Mouse (Mus musculus): ENCODE results near the gene Nfx1. TPM values are rescaled to one million over a fixed set of nuclear protein-coding genes. Genes with fewer than 3 reads are reported as not detected.
"Not testable (repeated sequence)": the region's sequence is repeated elsewhere in the genome, so short reads cannot be mapped to it uniquely, and the experiment has no call there.

Gene Nfx1
- polyA plus RNA-seq (2015; fragmentation: Nextera tagmentation; extraction: Ambion mirVana) = 55.6 and 57.6 TPM in 2 replicates

DNA sequence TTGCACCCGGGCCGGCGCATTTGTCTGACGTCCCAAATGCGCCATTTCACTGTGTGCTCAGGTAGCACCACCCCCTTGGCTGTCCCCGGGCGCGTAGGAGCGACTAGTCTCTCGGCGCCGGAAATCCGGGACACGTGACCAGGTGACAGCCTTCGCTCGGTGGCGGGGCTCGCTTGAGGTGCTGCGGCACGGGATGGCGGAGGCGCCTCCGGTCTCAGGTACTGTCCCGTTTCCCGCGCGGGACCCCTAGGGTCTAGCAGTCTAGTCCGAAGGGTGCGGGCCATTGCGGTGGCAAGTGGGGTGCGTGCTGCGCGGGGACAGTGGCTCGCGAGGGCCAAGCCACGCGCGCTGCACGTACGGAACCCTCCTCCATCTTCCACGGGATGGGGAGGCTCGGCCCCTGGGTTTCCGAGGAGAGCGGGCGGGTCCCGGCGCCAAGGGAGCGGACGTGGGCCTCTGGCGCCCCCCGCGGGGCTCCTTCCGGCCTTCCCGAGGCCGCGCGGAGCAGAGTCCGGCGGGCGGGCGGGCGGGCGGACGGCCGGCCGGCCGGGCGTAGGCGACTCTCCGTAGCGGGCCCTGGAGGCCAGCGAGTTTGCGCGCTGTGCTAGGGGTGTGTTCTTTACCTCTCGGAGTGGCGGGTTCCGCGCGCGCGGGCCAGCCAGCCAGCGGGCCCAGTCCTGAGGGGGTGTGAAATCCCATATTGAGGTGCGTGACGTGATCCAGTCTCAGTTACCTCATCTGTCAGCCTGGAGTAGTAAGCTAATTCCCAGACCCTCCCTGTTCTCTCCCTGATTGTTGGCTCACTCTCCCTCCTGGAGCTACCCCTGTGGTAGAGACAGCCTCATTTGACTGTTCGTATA, at the start of gene Nfx1:
Gene Nfx1 (plus strand): TSS at position 65 of the 860 bp plus-strand sequence.
- Histone ChIP-seq H3K4me3 (ENCODE audit: low read length) (peak within 1 kb of the TSS; percentile 93), H3K9me3 (replicated peaks; ENCODE audit: control insufficient read depth, low read length) (no peaks in the 10 kb centered on the region), H3K4me1 (ENCODE audit: control insufficient read depth, insufficient read depth, low read length) (peaks cover 20% of the 10 kb centered on the region), H3K9ac (ENCODE audit: low read length) (peak within 1 kb of the TSS; percentile 93), H3K4me2 (ENCODE audit: low read depth, low read length) (peak within 1 kb of the TSS; percentile 75), H3K27me3 (ENCODE audit: control insufficient read depth, insufficient read depth, low read length) (no peaks in the 10 kb centered on the region), H3K36me3 (ENCODE audit: control insufficient read depth, insufficient read depth) (peaks cover 9% of the 10 kb centered on the region), H3K27ac (ENCODE audit: low read length) (peak within 1 kb of the TSS; percentile 95)
- ATAC-seq (replicated peaks; ENCODE audit: extremely low read depth, insufficient read depth, low FRiP score) = peak; percentile 96
- under 1% methylated on average over 85 of the region's 85 CpGs for WGBS

DNA sequence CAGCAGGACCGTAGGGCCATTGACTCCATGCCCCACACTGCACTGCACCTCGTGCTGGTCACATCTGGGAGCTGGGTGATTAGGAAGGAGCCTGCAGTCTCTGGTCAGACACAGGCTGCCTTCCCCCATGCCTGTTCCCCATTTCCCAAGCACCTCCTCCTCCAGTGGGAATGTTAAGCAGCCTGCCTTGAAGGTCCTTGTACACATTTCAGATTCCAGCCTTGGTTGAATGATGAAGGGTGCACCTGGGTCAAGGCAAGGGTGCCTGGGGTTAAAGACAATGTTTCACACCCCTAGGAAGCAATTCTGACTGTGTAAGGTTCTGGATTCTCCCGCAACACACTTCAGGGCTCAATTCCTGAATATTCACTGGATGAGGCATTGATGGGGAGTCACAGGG, 49.4 kb upstream of the Nfx1 start:
- WGBS = 70% methylated on average over 3 of the region's 3 CpGs
- ATAC-seq (replicated peaks; ENCODE audit: extremely low read depth, insufficient read depth, low FRiP score) = no peak
- H3K4me2 ChIP-seq (ENCODE audit: low read depth, low read length) = no peak overlapping the region
- peaks cover 10% of the 10 kb centered on the region for H3K4me1 ChIP-seq (ENCODE audit: control insufficient read depth, insufficient read depth, low read length)
- no peak overlapping the region for H3K4me3 ChIP-seq (ENCODE audit: low read length)
- no peaks in the 10 kb centered on the region for H3K9me3 ChIP-seq (replicated peaks; ENCODE audit: control insufficient read depth, low read length)
- no peaks in the 10 kb centered on the region for H3K27me3 ChIP-seq (ENCODE audit: control insufficient read depth, insufficient read depth, low read length)
- no peaks in the 10 kb centered on the region for H3K36me3 ChIP-seq (ENCODE audit: control insufficient read depth, insufficient read depth)
- H3K27ac ChIP-seq (ENCODE audit: low read length) = no peak overlapping the region
- H3K9ac ChIP-seq (ENCODE audit: low read length) = no peak overlapping the region

DNA sequence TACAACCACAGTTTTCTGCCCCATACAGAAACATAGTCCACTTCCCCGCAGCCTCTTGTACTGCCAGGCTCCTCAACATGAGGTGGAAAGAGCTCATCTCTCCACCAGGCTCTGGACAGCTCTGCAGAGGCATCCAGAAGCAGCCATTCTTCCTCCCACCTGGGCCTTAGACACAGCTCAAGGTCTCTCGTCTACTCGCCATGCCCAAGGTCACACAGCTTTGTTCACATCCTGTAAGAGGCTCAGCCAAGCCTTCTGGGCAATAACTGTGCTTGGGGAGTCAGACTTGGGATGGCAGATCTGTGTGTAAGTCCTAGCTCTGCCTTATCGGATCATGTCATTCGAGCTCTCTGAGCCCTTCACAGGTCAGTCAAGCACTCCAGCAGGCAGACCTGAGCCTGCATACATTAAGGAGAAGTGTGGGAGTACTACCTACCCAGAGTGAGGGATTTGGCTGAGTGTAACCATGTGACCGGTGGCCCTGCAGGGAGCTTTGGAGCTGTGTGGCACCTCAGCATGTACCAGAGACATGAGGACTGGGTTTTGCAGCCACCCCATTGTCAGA, 47.5 kb upstream of the Nfx1 start:
- 65% methylated on average over 6 of the region's 6 CpGs for WGBS

DNA sequence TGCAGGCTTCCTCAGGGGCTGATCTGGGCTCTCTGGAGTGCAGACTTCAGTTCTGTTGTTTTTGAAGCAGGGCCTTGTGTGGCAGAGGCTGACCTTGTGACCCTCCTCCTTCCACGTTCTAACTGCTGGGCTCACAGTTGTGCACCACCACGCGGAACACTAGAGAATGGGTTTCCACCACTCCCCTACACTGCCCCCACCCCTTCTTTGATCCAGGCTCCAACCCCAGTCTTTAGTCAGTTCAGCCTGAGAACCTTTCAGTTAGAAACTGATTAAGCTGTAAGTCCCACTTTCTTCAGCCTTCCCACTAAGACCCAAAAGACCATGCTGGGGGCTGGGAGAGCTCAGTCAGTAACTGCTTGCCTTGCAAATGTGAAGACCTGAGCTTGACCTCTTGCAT, 45.1 kb upstream of the Nfx1 start:
- no peak for ATAC-seq (replicated peaks; ENCODE audit: extremely low read depth, insufficient read depth, low FRiP score)
- Histone ChIP-seq H3K27ac (ENCODE audit: low read length) (no peak overlapping the region), H3K9me3 (replicated peaks; ENCODE audit: control insufficient read depth, low read length) (no peaks in the 10 kb centered on the region), H3K36me3 (ENCODE audit: control insufficient read depth, insufficient read depth) (no peaks in the 10 kb centered on the region), H3K4me3 (ENCODE audit: low read length) (no peak overlapping the region), H3K4me2 (ENCODE audit: low read depth, low read length) (no peak overlapping the region), H3K4me1 (ENCODE audit: control insufficient read depth, insufficient read depth, low read length) (no peaks in the 10 kb centered on the region), H3K9ac (ENCODE audit: low read length) (no peak overlapping the region), H3K27me3 (ENCODE audit: control insufficient read depth, insufficient read depth, low read length) (no peaks in the 10 kb centered on the region)
- 58% methylated on average over 3 of the region's 3 CpGs for WGBS

More for the DNA sequence above, 47.5 kb upstream of the Nfx1 start:
- Histone ChIP-seq H3K4me2 (ENCODE audit: low read depth, low read length) (no peak overlapping the region), H3K9me3 (replicated peaks; ENCODE audit: control insufficient read depth, low read length) (no peaks in the 10 kb centered on the region), H3K27me3 (ENCODE audit: control insufficient read depth, insufficient read depth, low read length) (no peaks in the 10 kb centered on the region), H3K4me3 (ENCODE audit: low read length) (no peak overlapping the region), H3K4me1 (ENCODE audit: control insufficient read depth, insufficient read depth, low read length) (peaks cover 10% of the 10 kb centered on the region), H3K9ac (ENCODE audit: low read length) (no peak overlapping the region), H3K27ac (ENCODE audit: low read length) (no peak overlapping the region), H3K36me3 (ENCODE audit: control insufficient read depth, insufficient read depth) (no peaks in the 10 kb centered on the region)
- ATAC-seq (replicated peaks; ENCODE audit: extremely low read depth, insufficient read depth, low FRiP score) = no peak

DNA sequence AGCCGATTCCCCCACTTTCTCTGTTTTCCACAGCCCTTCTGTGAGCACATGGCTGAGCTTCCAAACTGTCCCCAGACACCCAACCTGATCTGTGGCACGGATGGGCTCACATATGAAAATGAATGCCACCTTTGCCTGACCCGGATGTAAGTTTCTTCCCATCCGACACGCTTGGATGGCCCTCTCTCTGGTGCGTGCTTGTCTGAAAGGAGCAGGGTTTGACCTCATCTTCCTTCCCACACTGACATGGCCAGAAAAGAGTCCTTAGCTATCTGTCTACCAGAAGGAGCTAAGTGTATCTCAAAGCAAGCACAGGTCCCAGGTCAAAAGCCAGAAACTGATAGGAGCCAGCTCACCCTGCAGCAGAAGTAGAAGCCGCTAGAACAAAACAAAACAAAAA, 41.7 kb upstream of the Nfx1 start:
- Histone ChIP-seq H3K9me3 (replicated peaks; ENCODE audit: control insufficient read depth, low read length) (no peaks in the 10 kb centered on the region), H3K4me3 (ENCODE audit: low read length) (no peak overlapping the region), H3K27ac (ENCODE audit: low read length) (no peak overlapping the region), H3K4me1 (ENCODE audit: control insufficient read depth, insufficient read depth, low read length) (no peaks in the 10 kb centered on the region), H3K9ac (ENCODE audit: low read length) (no peak overlapping the region), H3K4me2 (ENCODE audit: low read depth, low read length) (no peak overlapping the region), H3K27me3 (ENCODE audit: control insufficient read depth, insufficient read depth, low read length) (no peaks in the 10 kb centered on the region), H3K36me3 (ENCODE audit: control insufficient read depth, insufficient read depth) (peaks cover 13% of the 10 kb centered on the region)
- WGBS = 82% methylated on average over 7 of the region's 7 CpGs
- no peak for ATAC-seq (replicated peaks; ENCODE audit: extremely low read depth, insufficient read depth, low FRiP score)

DNA sequence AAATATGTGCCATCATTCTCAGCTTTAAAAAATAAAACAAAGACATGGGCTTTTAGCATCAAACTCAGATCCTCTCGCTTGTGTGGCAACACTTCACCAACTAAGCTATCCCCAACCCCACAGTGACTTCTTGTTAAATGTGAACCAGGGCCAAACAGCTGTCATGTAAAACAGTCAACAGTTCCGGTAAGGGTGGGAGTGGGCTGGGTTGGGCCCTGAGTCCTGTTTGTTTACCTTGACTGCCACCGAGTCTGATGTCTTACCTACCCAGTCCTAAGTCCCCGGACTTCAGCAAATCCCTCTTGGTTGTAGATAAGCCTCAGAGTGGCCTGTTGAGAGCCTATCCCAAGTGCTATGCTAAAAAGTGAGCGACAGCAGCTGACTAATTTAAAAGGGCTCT, 37.0 kb upstream of the Nfx1 start:
- H3K4me1 ChIP-seq (ENCODE audit: control insufficient read depth, insufficient read depth, low read length) = no peaks in the 10 kb centered on the region
- H3K27ac ChIP-seq (ENCODE audit: low read length) = no peak overlapping the region
- ATAC-seq (replicated peaks; ENCODE audit: extremely low read depth, insufficient read depth, low FRiP score) = no peak
- no peak overlapping the region for H3K4me3 ChIP-seq (ENCODE audit: low read length)
- 72% methylated on average over 5 of the region's 5 CpGs for WGBS
- H3K4me2 ChIP-seq (ENCODE audit: low read depth, low read length) = no peak overlapping the region
- H3K27me3 ChIP-seq (ENCODE audit: control insufficient read depth, insufficient read depth, low read length) = no peaks in the 10 kb centered on the region
- H3K9ac ChIP-seq (ENCODE audit: low read length) = no peak overlapping the region
- peaks cover 44% of the 10 kb centered on the region for H3K36me3 ChIP-seq (ENCODE audit: control insufficient read depth, insufficient read depth)
- H3K9me3 ChIP-seq (replicated peaks; ENCODE audit: control insufficient read depth, low read length) = no peaks in the 10 kb centered on the region

DNA sequence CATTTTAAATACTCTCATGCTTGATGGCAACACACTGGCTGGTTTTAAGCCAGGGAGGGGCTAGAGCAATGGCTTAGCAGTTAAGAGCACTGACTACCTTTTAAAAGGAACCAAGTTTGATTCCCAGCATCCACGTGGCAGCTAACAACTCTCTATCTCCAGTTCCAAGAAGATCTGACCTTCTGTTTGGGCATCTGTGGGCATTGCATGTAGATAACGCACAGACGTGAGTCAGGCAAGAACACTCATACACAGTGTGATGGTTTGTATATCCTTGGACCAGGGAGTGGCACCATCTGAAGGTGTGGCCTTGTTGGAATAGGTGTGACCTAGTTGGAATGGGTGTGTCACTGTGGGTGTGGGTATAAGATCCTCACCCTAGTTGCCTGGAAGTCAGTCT, 36.3 kb upstream of the Nfx1 start:
- H3K9ac ChIP-seq (ENCODE audit: low read length); H3K4me1 ChIP-seq (ENCODE audit: control insufficient read depth, insufficient read depth, low read length); ATAC-seq (replicated peaks; ENCODE audit: extremely low read depth, insufficient read depth, low FRiP score); H3K27ac ChIP-seq (ENCODE audit: low read length); H3K9me3 ChIP-seq (replicated peaks; ENCODE audit: control insufficient read depth, low read length); H3K4me3 ChIP-seq (ENCODE audit: low read length); H3K27me3 ChIP-seq (ENCODE audit: control insufficient read depth, insufficient read depth, low read length); H3K4me2 ChIP-seq (ENCODE audit: low read depth, low read length): not testable (repeated sequence)
- WGBS = 83% methylated on average over 3 of the region's 3 CpGs
- H3K36me3 ChIP-seq (ENCODE audit: control insufficient read depth, insufficient read depth) = peaks cover 51% of the 10 kb centered on the region

DNA sequence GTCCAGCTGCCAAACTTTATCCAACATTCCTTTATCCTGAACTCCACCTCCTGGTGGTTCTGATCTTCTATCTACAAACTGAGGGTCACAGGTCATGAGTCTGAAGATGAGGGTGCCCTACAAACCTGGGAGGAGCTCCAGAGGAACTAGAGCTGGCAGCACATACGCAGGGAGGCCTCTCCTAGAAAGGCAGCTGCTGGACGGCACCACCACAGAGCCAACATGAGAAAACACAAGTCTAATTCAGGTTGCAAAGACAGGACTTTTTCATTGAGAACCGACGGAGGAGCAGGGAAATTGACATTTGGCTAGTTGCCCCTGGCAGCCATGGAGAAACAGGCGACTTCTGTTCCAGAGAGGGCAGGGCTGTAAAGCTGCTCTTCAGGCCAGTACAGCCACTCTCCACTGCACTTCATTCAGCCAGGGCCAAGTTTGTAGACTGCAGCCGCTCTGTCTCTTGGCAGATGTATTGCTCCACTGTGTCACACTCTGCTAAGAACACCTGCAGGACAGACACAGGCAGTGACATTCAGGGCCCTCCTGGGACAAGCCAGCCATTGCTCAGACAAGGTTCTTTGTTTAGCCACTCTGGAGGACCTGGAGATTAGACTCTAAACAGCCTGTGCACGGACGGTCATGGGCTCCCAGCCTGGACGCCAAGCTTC, 34.4 kb upstream of the Nfx1 start:
- Histone ChIP-seq H3K9ac (ENCODE audit: low read length) (no peak overlapping the region), H3K27ac (ENCODE audit: low read length) (no peak overlapping the region), H3K27me3 (ENCODE audit: control insufficient read depth, insufficient read depth, low read length) (no peaks in the 10 kb centered on the region), H3K4me3 (ENCODE audit: low read length) (no peak overlapping the region), H3K36me3 (ENCODE audit: control insufficient read depth, insufficient read depth) (peaks cover 70% of the 10 kb centered on the region), H3K4me1 (ENCODE audit: control insufficient read depth, insufficient read depth, low read length) (no peaks in the 10 kb centered on the region), H3K9me3 (replicated peaks; ENCODE audit: control insufficient read depth, low read length) (peaks cover 8% of the 10 kb centered on the region), H3K4me2 (ENCODE audit: low read depth, low read length) (no peak overlapping the region)
- WGBS = 72% methylated on average over 9 of the region's 9 CpGs
- ATAC-seq (replicated peaks; ENCODE audit: extremely low read depth, insufficient read depth, low FRiP score) = no peak

DNA sequence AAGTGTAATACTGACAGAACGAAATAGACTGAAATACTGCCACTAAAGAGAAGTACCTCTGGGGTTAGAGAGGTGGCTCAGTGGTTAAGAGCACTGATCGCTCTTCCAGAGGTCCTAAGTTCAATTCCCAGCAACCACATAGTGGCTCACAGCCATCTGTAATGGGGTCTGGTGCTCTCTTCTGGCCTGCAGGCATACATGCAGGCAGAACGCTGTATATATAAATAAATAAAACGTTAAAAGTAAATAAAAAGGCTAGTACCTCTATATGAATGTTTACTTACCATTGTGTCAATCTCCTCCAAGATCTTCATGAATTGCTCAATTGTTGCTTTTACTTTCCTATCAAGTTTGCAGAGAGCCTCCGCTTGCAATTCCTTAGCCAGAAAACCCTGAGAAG, 31.9 kb upstream of the Nfx1 start:
- H3K27me3 ChIP-seq (ENCODE audit: control insufficient read depth, insufficient read depth, low read length) = no peaks in the 10 kb centered on the region
- 95% methylated on average over 5 of the region's 5 CpGs for WGBS
- no peak overlapping the region for H3K27ac ChIP-seq (ENCODE audit: low read length)
- no peaks in the 10 kb centered on the region for H3K4me1 ChIP-seq (ENCODE audit: control insufficient read depth, insufficient read depth, low read length)
- H3K9ac ChIP-seq (ENCODE audit: low read length) = no peak overlapping the region
- ATAC-seq (replicated peaks; ENCODE audit: extremely low read depth, insufficient read depth, low FRiP score) = no peak
- no peak overlapping the region for H3K4me2 ChIP-seq (ENCODE audit: low read depth, low read length)
- H3K36me3 ChIP-seq (ENCODE audit: control insufficient read depth, insufficient read depth) = peaks cover 74% of the 10 kb centered on the region
- no peak overlapping the region for H3K4me3 ChIP-seq (ENCODE audit: low read length)
- peaks cover 8% of the 10 kb centered on the region for H3K9me3 ChIP-seq (replicated peaks; ENCODE audit: control insufficient read depth, low read length)

All from heart, embryonic 16.5 days (tissue).